Mouse (Mus musculus): ENCODE results near the gene Nr5a2. TPM values are rescaled to one million over a fixed set of nuclear protein-coding genes. Genes with fewer than 3 reads are reported as not detected.
"Not testable (repeated sequence)": the region's sequence is repeated elsewhere in the genome, so short reads cannot be mapped to it uniquely, and the experiment has no call there.

Gene Nr5a2
- polyA plus RNA-seq, 1 experiment from 2014 or later, result 3.1 TPM

- H3K9ac ChIP-seq (replicated peaks), result no peak overlapping the region
- 18% methylated on average over 17 of the region's 17 CpGs for WGBS (ENCODE audit: insufficient replicate concordance)
- TF ChIP-seq EP300 (IDR thresholded peaks at IDR 0.05; ENCODE audit: low read depth) (no peak), CTCF (IDR thresholded peaks at IDR 0.05; ENCODE audit: low read depth) (no peak)
- H3K27ac ChIP-seq (ENCODE audit: low read depth), result no peak overlapping the region
- no peak for DNase-seq
- H3K36me3 ChIP-seq (replicated peaks; ENCODE audit: insufficient read depth, low read length), result no peaks in the 10 kb centered on the region
- H3K4me1 ChIP-seq (ENCODE audit: insufficient read depth), result no peaks in the 10 kb centered on the region
- H3K27me3 ChIP-seq (ENCODE audit: insufficient read depth, low read length), result no peaks in the 10 kb centered on the region
- H3K9me3 ChIP-seq (ENCODE audit: low read length), result no peaks in the 10 kb centered on the region
- no peak overlapping the region for H3K4me3 ChIP-seq (ENCODE audit: low read depth, low read length)
- peak; percentile 25; the same call in 1 of the 2 replicates for ATAC-seq
- H3K4me2 ChIP-seq (ENCODE audit: low read depth, low read length), result no peak overlapping the region
Measured at GRCm38 (mm10) chr1:136796361-136797090, 163.7 kb downstream of the Nr5a2 start.

GRCm38 (mm10) chr1:136792957-136793883 is 167.0 kb downstream of the Nr5a2 start:
- H3K9ac ChIP-seq (replicated peaks); ATAC-seq; H3K4me2 ChIP-seq (ENCODE audit: low read depth, low read length); DNase-seq; H3K36me3 ChIP-seq (replicated peaks; ENCODE audit: insufficient read depth, low read length); H3K9me3 ChIP-seq (ENCODE audit: low read length); H3K27ac ChIP-seq (ENCODE audit: low read depth); H3K4me3 ChIP-seq (ENCODE audit: low read depth, low read length); H3K4me1 ChIP-seq (ENCODE audit: insufficient read depth); H3K27me3 ChIP-seq (ENCODE audit: insufficient read depth, low read length): not testable (repeated sequence)
- 81% methylated on average over 12 of the region's 12 CpGs for WGBS (ENCODE audit: insufficient replicate concordance)

All from liver, postnatal 0 days (tissue).